Mouse (Mus musculus) layer of hippocampus, adult 9-11 months (tissue): ENCODE measurements around the gene Ets1.

Experiments
- DNase-seq: peaks from one replicate; pipeline ENCODE4 v3.0.0; 2022

Gene Ets1

DNA sequence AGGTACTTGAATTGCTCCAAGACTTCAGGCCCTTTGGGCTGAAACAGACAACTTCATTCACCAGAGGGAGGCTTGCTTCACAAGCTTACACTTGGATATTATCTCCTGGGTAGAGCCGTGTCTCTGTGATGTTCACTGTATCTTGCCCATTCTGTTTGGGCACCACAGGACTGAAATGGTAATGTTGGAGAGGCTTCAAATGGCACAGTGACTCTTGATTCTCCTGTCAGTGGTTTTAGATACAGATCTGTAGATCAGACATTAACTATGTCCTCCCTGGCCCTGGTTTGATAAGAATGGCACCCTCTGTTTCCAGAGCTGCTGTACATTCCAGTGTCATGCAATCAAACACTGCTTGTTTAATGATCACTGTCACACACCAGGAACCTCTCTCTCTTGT is 77.1 kb downstream of the Ets1 start:
- DNase-seq = no peak

DNA sequence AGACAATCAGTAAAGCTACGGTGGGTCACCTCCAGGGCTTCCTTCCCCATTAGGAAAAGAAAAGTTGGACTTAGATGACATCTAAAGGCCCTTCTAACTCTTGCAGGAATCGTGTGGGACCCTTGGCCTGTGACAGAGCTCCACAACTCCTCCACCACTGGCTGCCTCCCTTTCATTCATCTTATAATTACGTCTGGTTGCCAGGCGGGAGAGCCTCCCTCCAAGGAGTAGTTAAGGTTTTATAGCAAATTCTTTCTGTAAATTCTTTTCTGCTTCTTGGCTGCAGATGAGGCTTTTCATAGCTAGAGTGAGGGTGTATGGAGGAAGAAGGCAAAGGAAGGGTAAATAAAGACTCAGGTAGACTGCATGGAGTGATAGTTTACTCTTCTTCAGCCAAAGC is 77.8 kb downstream of the Ets1 start:
- DNase-seq = no peak

DNA sequence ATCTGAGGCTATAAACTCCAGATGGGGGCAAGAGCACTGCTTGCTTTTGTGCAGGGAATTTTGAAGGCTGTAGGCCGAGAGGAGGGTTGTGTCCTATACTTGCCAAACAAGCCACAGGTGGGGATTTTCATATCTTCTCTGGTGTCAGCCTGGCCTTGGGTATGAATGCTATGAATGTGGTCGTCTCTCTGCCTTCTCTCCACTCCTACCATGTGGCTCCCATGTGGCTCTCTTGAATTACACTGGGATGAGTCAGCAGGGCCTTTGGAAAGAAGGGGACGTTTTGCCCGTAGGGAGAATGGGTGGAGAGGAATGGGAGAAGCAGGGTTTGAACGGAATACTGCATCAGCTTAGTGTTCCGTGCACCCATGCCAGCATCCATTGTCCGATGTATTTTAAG is 78.5 kb downstream of the Ets1 start:
- no peak for DNase-seq

DNA sequence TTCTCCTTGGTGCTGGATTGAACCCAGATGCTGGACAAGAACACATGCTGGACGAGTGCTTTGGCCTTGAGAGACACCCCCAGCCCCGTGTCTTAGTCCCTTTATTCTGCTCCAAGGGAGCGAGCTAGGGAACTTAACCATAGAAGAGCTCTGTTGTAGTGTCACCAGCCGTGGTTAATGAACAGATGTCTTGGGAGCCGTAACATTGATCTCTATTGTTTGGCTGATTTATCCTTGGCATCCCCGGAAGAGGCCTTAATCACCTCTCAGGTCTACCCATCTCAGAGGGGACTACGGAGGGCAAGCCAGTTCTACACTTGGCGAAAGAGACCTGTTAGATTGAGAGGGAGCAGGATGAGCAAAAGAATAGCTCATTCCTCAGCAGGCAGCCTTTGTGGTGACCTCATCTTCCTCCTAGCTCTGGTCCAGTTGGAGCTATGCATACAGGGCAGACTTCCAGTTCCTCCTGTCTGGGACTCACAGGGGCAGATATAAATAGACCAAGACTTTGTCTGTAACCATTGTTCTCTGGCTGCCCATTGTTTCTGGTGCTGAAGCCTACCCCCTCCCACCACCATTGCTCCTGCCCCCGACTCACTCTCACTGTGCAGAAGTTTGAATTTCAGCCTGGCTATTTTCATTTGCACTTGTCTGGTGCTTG is 79.9 kb downstream of the Ets1 start:
- peak; percentile 67 for DNase-seq

DNA sequence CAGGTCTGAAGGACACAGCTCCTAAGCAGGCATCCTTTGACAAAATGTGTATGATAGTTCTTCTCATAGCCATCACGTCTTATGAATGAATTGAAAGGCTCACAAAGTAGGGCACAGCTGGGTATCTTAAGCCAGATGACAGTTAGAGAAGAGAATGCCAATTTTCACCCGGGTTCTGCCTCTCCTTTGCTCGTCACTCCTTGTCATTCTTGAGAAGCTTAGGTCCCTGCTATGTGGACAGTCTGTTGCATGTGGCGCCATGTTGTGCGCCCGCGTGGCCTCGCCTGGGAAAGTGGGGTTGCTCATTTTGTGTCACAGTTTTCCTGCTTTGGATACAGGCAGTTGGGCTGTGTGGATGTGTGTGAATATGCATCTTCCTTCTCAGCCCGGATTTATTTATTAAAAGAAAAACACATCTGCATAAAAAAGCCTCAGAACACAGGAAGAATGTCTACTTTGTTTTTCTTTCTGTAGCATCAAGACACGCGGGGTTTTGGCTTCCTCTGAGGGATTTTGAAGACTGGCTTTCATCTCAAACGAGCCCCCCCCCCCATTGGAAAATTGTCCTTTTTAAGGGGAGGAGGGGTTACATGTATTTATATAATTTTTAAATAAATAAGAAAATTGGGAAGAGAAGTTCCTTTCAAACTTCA is 81.4 kb downstream of the Ets1 start:
- no peak for DNase-seq

DNA sequence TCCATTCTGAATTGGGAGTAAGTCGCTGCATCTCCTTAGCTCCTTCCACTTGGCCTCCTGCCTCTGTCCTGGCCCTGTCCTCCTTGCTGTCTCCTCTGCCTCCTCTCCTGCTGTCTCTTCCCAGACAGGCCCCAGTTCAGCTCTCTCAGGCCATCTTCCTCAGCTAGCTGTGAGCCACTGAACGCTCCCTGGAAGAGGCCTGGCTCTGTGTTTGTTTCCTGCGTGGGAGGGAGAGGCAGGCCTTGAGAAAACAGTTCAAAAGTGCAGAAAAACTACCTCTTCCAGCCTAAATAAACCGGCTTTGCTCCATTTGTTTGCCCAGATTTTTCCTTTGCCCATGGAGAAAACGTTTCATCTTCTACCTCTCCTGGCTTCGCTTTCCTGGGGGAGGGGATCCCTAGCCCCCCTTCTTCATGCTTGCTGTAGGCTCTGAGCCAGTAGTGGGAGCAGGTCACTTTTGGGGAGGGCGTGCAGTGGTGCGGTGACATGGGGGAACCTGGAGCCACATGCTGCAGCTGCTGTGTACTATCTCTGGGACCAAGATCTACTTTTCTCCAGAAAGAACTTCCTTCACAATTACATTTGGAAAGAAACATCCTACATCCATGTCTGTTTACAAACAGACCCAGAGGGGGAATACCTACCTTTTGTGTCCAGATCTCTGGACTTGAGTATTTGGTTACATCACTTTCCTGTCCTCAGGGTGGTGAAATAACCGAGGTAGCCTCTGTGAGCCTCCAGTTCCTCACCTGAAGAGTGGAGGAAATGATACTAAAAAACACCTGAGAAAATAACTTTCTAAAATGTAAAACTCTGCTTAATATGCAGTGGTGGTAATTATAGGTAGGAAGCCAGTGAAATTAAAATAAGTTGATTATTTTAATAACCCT is 82.2 kb downstream of the Ets1 start:
- DNase-seq = no peak

DNA sequence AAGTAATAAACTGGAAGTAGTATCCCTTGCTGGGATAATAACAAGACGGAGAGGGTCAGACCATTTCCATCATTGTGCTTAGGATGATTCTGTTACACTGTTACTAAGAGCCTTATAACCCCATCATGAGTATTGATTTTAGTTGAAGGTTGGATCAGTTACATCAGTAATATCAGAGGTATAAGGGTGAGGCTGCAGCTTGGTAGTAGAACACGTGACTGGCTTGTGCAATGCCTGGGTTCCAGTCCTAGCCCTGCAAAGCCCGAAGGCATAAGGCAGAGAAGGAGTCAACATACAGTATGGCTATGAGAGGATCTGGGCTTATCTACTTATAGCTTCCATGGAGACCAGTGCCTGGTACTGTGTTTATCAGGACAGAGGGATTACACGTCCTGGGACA is 82.8 kb downstream of the Ets1 start:
- no peak for DNase-seq

DNA sequence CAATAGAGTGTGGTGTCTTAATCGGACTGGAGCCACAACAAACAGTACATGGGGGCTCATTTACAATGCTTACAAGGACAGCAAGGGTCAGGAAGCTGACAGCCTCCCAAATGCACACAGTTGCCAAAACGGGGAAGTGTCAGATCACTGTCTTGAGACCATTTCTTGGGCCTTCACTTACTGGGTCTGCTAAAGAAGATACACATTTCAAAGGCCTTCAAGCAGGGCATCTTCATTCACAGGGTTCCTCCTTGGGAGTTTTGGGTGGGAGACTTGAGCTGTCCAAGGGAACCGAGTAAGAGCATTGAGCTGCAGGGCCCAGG is 83.9 kb downstream of the Ets1 start:
- no peak for DNase-seq

DNA sequence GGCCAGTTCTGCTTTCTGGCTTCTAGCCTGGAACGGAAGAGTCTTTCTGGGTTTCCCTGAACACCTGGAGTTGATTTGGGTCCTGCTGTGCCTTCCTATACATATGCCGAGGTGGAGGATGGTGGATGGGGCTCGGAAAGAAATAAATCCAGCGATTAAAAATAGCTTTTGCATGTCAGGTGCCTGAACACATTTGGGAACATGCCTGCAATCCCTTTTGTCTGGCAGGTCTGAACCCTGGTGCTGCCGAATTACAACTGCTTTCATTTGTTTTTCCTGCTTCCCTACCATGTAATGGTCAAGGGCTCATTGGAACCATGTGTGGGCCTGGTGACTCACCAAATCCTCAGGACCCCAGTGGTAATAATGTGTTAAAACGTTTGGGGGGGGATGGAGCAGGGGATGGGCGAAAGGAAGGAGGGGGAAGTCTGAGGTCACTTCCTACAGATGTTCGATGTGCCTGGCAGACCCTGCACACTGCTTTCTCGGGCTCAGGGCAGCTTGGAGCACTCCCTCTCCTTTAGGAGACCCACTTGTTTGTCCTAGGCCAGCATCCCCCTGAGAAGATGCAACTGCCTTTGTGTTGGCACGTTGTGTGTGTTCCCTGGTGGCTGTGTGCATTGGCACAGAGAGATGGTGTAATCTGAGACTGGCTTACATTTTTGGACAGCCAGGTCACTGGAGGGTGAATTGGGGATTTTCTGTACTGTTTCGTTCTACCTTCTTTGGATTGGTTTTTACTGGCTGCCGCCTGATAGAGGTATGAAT is 84.4 kb downstream of the Ets1 start:
- DNase-seq = no peak

DNA sequence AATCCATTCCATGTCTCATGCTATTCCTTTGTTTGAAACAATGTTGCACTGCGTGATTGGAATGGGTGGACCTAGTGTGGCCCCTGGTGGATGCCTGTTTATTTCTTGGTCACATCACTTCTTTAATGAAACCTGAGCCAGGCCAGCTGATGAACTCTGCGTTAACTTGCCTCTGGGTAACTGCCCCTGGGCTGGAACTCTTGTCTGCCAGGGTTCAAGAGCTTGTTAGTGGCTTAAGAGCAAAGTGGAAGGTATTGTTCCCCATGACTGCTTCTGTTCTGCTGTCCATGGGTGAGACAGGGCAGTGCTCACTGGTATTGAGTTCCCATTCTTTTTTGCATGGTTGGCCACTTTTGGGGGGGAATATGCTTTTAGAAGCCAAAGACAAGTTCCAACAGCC is 85.1 kb downstream of the Ets1 start:
- DNase-seq = no peak

DNA sequence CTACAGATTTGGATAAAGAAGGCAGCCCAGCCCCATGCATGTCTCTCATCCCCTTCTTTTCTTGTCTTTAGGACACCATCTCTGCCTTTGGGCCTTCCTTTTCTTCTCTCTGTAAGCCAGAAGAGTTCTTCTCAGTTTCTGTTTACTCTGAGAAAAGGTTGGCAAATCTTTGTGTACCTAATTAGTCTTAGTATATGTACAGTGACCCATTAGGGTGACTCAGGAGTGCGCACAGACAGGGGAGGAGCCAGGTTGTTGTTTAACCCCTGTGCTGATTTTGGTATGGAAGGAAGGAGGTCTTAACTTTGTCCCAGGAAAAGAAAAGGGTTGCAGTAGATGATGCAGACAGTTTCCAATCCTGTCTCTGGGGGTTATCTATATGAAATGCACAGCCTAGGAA is 86.2 kb downstream of the Ets1 start:
- no peak for DNase-seq

DNA sequence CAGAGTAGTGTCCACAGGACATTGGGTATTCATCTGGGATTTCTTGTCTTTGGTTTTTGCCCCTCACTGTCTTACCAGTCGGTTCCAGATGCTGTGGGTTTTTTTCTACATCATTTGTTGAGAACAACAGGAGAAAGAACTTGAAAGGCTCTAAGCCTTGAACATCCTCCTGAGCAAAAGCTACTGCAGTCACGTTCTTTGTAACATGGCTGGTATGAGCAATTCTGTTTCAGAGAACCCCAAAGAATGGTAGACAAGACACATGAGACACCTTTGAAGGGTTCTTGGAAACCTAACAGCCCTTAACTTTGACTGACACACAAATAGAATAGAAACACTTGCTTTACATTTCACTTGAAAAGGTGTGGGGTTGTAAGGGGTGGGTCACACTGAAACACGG is 86.9 kb downstream of the Ets1 start:
- DNase-seq = no peak

DNA sequence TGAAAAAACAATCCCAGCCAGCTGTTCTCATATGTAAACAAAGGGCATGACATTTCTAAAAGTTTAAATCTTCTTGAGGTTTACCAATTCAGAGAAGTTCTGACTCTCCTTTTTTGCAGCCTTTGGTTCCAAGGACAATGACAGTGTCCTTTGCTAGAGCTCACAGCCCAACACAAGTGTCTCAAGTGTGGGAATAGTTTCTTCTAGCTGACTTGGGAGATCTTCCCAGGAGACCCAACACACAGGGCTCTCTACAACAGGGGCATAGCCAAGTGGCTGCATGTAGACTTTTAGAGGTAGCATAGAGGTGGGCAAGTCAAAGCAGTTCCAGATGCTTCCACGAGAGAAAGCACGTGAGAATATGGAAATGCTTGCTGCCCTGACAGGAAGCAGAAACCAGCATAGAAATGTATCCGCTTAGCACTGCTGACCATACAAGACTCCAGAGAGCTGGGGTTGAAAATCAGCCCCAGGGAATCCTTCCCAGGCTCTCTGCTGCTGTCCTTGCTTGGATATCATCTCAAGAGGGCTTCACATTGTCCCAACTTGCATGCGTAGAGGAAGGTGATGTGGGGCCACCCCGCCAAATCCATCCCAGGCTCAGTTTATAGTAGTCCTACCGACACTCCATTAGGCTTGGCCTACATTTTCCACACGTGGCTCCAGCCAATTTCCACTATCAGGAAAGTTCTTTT is 88.3 kb downstream of the Ets1 start:
- no peak for DNase-seq

DNA sequence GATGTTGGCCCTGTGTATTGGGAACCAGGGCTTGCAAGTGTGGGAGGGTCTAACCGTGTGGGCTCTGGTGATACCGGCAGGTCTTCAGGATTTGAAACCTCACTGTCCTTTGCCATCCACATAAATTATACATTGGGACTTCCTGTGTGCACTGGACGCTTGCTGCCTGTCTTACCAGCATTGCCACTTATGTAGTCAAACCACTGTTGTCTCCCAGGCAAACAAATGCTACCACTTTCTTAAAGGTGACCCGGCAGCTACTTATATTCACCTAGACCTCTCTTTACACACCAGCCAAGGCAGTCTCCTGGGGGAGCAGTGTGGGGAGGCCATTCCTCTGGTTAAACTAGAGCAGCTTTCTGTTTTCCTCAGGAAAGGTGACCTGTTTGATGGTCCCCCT is 89.9 kb downstream of the Ets1 start:
- DNase-seq = no peak

DNA sequence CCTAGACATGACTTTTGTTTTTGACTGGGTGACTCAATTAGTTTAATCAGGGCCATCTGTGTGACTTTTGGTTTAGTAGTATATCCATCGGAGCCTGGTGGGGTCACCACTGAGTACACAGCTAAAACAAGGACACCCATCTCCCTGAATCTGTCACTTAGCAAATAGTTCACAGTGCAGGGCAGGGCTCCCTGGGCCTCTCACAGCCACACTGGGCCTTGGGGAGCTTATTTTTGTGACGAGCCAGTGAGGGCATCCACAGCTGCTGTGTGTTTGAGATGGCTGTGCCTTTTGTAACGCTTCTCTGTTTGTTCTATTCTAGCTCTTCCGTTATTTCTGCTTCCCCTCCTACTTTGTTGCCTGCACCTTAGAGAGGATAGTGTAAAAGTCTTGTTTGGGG is 90.6 kb downstream of the Ets1 start:
- no peak for DNase-seq

DNA sequence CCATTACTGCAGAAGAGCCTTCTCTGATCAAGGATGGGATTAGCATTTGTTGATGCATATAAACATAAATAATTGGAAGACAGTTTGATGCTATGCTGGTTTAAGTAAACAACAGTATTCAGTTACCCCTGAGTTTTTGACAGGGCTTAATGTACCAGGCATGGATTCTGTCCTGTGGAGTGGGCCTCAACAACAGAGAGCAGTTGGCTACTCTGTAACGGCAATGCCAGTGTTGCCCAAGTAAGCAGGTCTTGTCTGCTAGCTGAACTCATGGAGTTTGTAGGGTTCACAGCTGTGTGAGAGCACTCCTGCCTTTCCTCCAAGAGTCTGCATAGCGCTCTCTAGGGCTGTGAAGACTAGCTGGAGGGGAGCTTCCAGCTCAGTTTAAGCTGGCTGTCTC is 91.0 kb downstream of the Ets1 start:
- DNase-seq = no peak

DNA sequence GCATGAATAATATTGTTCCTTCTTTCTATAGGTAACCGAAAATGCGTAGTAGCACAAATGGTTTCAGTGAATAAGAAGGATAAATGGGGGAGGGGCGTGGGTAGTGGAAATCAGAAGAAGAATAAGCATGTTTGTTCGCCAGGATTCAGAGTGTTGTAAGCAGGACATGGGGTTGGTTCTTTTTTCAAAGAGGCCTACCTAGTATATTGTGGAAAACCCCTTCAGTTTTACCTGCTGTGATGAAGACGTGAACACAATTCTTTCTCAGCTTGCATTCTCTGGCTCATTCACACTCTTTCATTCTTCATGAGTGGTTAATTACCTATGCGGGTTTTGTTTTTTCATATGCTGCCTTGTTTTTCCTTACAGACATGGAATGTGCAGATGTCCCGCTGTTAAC is 92.3 kb downstream of the Ets1 start:
- no peak for DNase-seq

DNA sequence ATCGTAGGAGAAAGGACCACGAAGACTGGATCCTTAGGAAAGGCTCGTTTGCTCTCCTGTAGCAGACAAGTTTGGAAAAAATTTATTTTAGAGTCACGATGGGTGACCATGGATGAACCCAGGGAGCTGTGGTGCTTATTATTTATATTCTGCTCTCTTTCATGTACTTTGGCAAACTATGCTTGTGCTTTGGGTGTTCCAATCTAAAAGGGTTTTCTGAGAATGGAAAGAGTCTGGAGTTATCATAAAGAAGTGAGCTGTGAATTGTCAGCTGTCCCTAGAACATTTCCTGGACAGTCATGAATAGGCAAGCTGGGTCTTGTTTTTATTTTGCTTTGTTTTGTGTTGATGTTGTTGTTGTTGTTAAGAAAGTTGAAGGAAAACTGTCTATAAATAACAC is 92.8 kb downstream of the Ets1 start:
- DNase-seq = no peak

DNA sequence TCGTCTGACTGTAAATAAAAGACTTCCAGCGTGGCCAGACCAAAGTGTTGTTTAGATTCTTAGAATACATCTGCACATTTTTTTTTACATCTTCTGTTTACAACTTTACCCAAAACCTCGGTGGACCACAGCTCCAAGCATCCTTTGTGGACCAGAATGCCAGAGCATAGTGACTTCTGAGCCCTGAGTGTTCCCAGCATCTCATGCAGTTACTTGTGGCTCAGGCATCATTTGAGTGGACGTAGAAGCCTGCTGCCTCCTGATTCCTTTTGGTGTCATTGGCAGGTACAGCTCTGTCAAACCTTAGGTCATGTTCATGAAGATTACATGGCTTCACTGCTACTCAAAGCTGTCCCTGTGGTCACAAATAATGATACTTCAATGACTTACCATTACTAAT is 93.2 kb downstream of the Ets1 start:
- no peak for DNase-seq

DNA sequence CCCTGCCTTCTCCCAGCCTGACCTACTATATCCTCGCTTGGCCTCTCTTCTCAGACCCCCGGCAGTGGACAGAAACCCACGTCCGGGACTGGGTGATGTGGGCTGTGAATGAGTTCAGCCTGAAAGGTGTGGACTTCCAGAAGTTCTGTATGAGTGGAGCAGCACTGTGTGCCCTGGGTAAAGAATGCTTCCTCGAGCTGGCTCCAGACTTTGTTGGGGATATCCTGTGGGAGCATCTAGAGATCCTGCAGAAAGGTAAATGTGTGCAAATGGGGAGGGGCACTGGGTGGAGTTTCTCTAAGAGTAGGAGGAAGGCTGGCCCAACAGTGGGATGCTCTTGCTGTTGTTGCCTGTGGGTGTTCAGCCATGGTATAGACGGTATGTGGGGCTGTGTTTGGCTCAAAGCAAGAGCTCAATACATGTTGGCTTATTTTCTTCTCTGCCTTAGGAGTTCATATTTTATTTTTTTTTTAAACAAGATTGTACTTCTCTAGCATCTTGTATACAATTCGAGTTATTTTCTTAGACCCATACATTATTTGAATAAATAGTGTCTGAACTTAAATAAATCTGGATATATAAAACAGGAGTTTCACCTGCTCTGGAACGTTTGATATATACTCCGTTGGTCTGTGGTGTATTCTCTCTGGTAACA is 94.1 kb downstream of the Ets1 start:
- DNase-seq = no peak

DNA sequence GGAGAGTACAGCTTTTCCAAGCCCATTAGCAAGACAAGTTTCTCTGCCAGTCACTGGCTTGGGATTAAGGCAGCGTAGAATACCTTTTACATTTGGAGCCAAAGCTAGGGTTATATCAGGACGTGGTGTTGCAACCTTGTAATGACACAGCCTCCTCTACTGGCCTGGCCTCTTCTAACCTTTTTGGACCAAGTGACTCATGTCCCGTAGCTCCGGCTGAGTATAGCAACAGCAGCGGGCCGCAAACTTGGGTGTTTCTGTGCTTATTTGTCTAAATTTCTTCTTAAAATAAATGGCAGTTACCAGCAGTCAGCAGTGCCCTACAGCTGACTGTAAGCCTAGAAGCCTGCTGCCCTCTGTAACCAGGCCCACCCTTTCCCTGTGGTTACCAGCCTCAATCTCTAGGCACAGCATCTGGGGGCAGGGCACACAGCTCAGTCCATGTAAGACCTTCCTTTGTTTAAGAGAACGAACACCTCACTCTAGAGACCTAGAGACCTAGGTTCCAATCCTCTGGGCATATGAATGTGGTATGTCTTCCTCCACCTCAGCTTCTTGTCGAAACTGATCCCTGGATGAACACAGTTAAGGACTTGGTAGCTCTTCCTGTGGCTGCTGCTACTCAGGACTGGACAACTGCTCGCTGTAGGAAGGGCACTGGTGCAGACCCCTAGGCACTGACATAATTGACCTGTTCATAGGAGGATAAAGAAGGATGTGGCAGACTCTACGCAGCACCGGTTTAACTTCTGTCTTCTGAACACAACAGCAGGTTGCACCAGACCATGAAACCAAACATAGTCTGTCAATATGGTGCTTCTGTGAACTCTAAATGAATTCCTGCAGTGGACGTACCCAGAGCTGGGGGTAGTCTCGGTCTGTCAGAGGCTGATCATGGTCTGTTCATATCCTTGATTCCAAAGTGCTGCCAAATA is 94.9 kb downstream of the Ets1 start:
- no peak for DNase-seq
